Mouse (Mus musculus): ENCODE results near the gene Ccni.

GRCm38 (mm10) chr5:93172536-93172935, 33.8 kb downstream of the Ccni start:
- TF ChIP-seq CTCF (IDR thresholded peaks at IDR 0.05; ENCODE audit: extremely low read depth, insufficient read length, insufficient replicate concordance, low read depth, low read length) (no peak), POLR2A (IDR thresholded peaks at IDR 0.05; ENCODE audit: low read depth, low read length) (no peak)
